Mouse (Mus musculus) limb, embryonic 11.5 days (tissue): Measurements from ENCODE around the gene Rgma. TPM values are rescaled to one million over a fixed set of nuclear protein-coding genes. Genes with fewer than 3 reads are reported as not detected.

Experiments
- ATAC-seq: fragments of 200-750 bp; cut with Nextera tagmentation; 2 replicates; pipeline ENCODE4 v1.8.0; 2017; ENCODE audit warnings: low read depth; ENCODE audit not compliant: insufficient number of reproducible peaks, low FRiP score, low TSS enrichment
- DNase-seq: peaks from one replicate; pipeline ENCODE4 v3.0.0-alpha.2; 2015; ENCODE audit warnings: low spot score
- H3K27ac ChIP-seq: fragments of 300-500 bp; sonication (generic); replicated peaks from 2 replicates; pipeline ENCODE4 v1.5.1; 2014; ENCODE audit warnings: low read depth, mild to moderate bottlenecking, low read length
- H3K27me3 ChIP-seq: fragments of 300-500 bp; sonication (generic); 2 replicates; pipeline ENCODE4 v1.6.1; 2014; ENCODE audit warnings: mild to moderate bottlenecking, low read length, mixed read lengths; ENCODE audit not compliant: control insufficient read depth, insufficient read depth
- H3K36me3 ChIP-seq: fragments of 300-500 bp; sonication (generic); 2 replicates; pipeline ENCODE4 v1.6.1; 2014; ENCODE audit warnings: mild to moderate bottlenecking, low read length, moderate library complexity, mixed read lengths; ENCODE audit not compliant: control insufficient read depth, insufficient read depth
- H3K4me1 ChIP-seq: fragments of 300-500 bp; sonication (generic); 2 replicates; pipeline ENCODE4 v1.6.1; 2014; ENCODE audit warnings: low read length, mixed read lengths; ENCODE audit not compliant: control insufficient read depth, insufficient read depth
- H3K4me2 ChIP-seq: fragments of 300-500 bp; sonication (generic); 2 replicates; pipeline ENCODE4 v1.6.1; 2014; ENCODE audit warnings: low read depth, mild to moderate bottlenecking, moderate library complexity; ENCODE audit not compliant: severe bottlenecking
- H3K4me3 ChIP-seq: fragments of 300-500 bp; sonication (generic); 2 replicates; pipeline ENCODE4 v1.5.1; 2014; ENCODE audit warnings: low read depth, low read length
- H3K9ac ChIP-seq: fragments of 300-500 bp; sonication (generic); 2 replicates; pipeline ENCODE4 v1.6.1; 2014; ENCODE audit warnings: mild to moderate bottlenecking, low read length
- H3K9me3 ChIP-seq: fragments of 300-500 bp; sonication (generic); 2 replicates; pipeline ENCODE4 v1.6.1; 2016; ENCODE audit warnings: low read length; ENCODE audit not compliant: control insufficient read depth
- WGBS: fragments of 180-500 bp; shearing (Covaris S2); extraction: QIAGEN DNeasy Blood & Tissue Kit; methylation state at CpG from one replicate; pipeline ENCODE4 v1.1.7; 2014; 5-methylcytosine and 5-hydroxymethylcytosine counted together
- polyA plus RNA-seq: library from polyadenylated mRNA; unstranded; fragments of >200 nt; fragmentation: Nextera tagmentation; extraction: Ambion mirVana; gene quantifications from 2 replicates; pipeline ENCODE4 v1.2.1, GENCODE M21; 2014

Gene Rgma
- polyA plus RNA-seq, 1 experiment from 2014 or later = 27.1 TPM

GRCm38 (mm10) chr7:73441802-73442201, 66.5 kb downstream of the Rgma start:
- Histone ChIP-seq H3K27ac (no peak overlapping the region), H3K36me3 (peaks cover 62% of the 10 kb centered on the region), H3K4me2 (no peak overlapping the region), H3K9me3 (no peaks in the 10 kb centered on the region), H3K9ac (no peak overlapping the region), H3K4me1 (no peaks in the 10 kb centered on the region), H3K4me3 (no peak overlapping the region), H3K27me3 (no peaks in the 10 kb centered on the region)
- ATAC-seq (no peak), DNase-seq (no peak)
- WGBS = 96% methylated on average over 3 of the region's 3 CpGs

- Histone ChIP-seq H3K36me3 (peaks cover 65% of the 10 kb centered on the region), H3K9ac (no peak overlapping the region), H3K4me3 (no peak overlapping the region), H3K9me3 (no peaks in the 10 kb centered on the region), H3K27ac (no peak overlapping the region), H3K4me2 (no peak overlapping the region), H3K4me1 (no peaks in the 10 kb centered on the region), H3K27me3 (no peaks in the 10 kb centered on the region)
- ATAC-seq = no peak
- no peak for DNase-seq
- WGBS = 95% methylated on average over 4 of the region's 4 CpGs
These were observed 66.9 kb downstream of the Rgma start for GRCm38 (mm10) chr7:73442246-73442645.

- peaks cover 54% of the 10 kb centered on the region for H3K36me3 ChIP-seq
- no peaks in the 10 kb centered on the region for H3K4me1 ChIP-seq
- H3K27ac ChIP-seq = no peak overlapping the region
- H3K27me3 ChIP-seq = no peaks in the 10 kb centered on the region
- no peak overlapping the region for H3K4me2 ChIP-seq
- DNase-seq (no peak), ATAC-seq (no peak)
- no peak overlapping the region for H3K9ac ChIP-seq
- H3K4me3 ChIP-seq = no peak overlapping the region
- no peaks in the 10 kb centered on the region for H3K9me3 ChIP-seq
- WGBS = 97% methylated on average over 4 of the region's 4 CpGs
These were observed 76.3 kb downstream of the Rgma start for GRCm38 (mm10) chr7:73451594-73451993.

- no peak for ATAC-seq
- Histone ChIP-seq H3K36me3 (peaks cover 51% of the 10 kb centered on the region), H3K27me3 (no peaks in the 10 kb centered on the region), H3K4me3 (no peak overlapping the region), H3K9me3 (no peaks in the 10 kb centered on the region), H3K27ac (no peak overlapping the region), H3K9ac (no peak overlapping the region), H3K4me1 (no peaks in the 10 kb centered on the region), H3K4me2 (no peak overlapping the region)
- WGBS = 94% methylated on average over 3 of the region's 3 CpGs
- DNase-seq = no peak
These were observed 77.0 kb downstream of the Rgma start for GRCm38 (mm10) chr7:73452187-73452808.

GRCm38 (mm10) chr7:73454113-73454512, 78.8 kb downstream of the Rgma start:
- H3K9me3 ChIP-seq = no peaks in the 10 kb centered on the region
- H3K36me3 ChIP-seq = peaks cover 53% of the 10 kb centered on the region
- no peak overlapping the region for H3K4me3 ChIP-seq
- no peaks in the 10 kb centered on the region for H3K4me1 ChIP-seq
- 93% methylated on average over 12 of the region's 12 CpGs for WGBS
- H3K27me3 ChIP-seq = no peaks in the 10 kb centered on the region
- no peak overlapping the region for H3K9ac ChIP-seq
- no peak overlapping the region for H3K27ac ChIP-seq
- no peak overlapping the region for H3K4me2 ChIP-seq
- ATAC-seq (no peak), DNase-seq (no peak)

- H3K9me3 ChIP-seq = no peaks in the 10 kb centered on the region
- 92% methylated on average over 2 of the region's 2 CpGs for WGBS
- no peak overlapping the region for H3K9ac ChIP-seq
- H3K27ac ChIP-seq = no peak overlapping the region
- DNase-seq (no peak), ATAC-seq (no peak)
- H3K36me3 ChIP-seq = peaks cover 54% of the 10 kb centered on the region
- H3K4me1 ChIP-seq = no peaks in the 10 kb centered on the region
- H3K27me3 ChIP-seq = no peaks in the 10 kb centered on the region
- no peak overlapping the region for H3K4me2 ChIP-seq
- no peak overlapping the region for H3K4me3 ChIP-seq
These were observed 88.2 kb downstream of the Rgma start for GRCm38 (mm10) chr7:73463546-73463945.

GRCm38 (mm10) chr7:73467741-73468140, 92.4 kb downstream of the Rgma start:
- no peak overlapping the region for H3K4me2 ChIP-seq
- WGBS = 93% methylated on average over 3 of the region's 3 CpGs
- no peak overlapping the region for H3K27ac ChIP-seq
- DNase-seq = no peak
- peaks cover 55% of the 10 kb centered on the region for H3K36me3 ChIP-seq
- H3K9ac ChIP-seq = no peak overlapping the region
- no peaks in the 10 kb centered on the region for H3K9me3 ChIP-seq
- H3K4me3 ChIP-seq = no peak overlapping the region
- H3K27me3 ChIP-seq = no peaks in the 10 kb centered on the region
- H3K4me1 ChIP-seq = no peaks in the 10 kb centered on the region
- no peak for ATAC-seq
